Mouse (Mus musculus) spleen, postnatal 14 days (tissue): ENCODE data around the gene Gle1.
"Not testable (repeated sequence)": the region's sequence is repeated elsewhere in the genome, so short reads cannot be mapped to it uniquely, and the experiment has no call there.

Experiments
- DNase-seq, 2 experiments: peaks; one replicate each; pipeline ENCODE4 v3.0.0; 2021 to 2022; ENCODE audit warnings: low spot score in 2 of 2

Gle1 gene

DNA sequence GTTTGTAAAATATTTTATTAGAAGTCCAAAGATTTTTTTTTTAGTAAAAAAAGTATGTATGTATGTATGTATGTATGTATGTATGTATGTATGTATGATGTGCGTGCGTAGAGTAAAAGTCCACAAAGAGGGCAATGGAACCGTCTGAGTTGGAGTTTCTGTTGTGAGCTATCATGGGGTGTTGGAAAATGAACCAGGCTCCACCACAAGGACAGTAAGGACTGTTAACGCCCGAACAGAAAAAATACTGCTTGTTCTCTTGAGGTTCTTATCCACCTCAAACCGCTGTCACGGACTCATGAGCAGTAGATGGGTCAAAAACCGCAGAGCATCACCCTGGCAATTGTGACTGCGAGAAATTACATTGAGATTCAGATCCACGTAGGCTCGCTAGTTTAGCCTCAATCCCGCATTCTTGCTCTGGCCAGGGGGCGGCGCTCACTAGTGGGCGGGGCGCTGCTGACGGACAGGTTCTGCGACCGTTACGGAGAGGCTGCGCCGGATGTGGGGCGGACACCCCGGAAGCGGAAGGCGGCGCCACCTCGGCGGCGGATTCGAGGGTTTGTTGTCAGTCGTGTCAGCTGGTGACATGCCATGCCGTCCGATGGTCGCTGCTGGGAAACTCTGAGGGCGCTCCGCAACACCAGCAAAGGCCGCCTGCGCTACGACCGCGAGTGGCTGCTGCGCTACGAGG, at the start of gene Gle1:
Gene Gle1, plus strand, starts transcription at position 521 of the 694 bp plus-strand sequence.
- peak; percentile 95 to 98 for DNase-seq

GRCm38 (mm10) chr2:29886659-29887292, 48.5 kb upstream of the Gle1 start:
- not testable (repeated sequence) for DNase-seq

- DNase-seq, result peak; percentile 100
These were observed 45.9 kb upstream of the Gle1 start, which contains the start of gene Odf2 for GRCm38 (mm10) chr2:29889066-29889944. Gene Odf2, plus strand, starts transcription at chr2:29889221.

GRCm38 (mm10) chr2:29889991-29890833, 45.0 kb upstream of the Gle1 start:
- peak; percentile 78 to 79 for DNase-seq

GRCm38 (mm10) chr2:29891773-29892172, 43.5 kb upstream of the Gle1 start:
- DNase-seq, result no peak

GRCm38 (mm10) chr2:29896071-29896470, 39.2 kb upstream of the Gle1 start:
- no peak for DNase-seq

DNA sequence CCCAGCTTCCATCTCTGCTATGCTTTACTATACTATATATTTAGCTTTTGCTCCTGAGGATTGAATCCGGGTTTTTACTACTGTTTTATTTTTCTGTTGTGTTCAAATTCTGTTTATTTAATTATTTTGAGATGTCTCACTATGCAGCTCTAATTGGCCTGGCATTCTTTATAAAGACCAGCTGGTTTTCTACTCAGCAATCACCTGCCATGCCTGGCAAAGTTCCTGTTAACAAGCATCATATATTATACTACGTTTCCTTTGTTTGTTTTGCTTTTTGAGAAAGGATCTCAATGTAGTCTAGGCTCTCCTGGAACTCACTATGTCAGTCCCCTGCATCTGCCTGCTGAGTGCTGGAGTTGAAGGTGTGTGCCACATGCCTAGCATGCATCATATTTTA, 37.9 kb upstream of the Gle1 start:
- no peak for DNase-seq

- DNase-seq, result no peak
These were observed 37.1 kb upstream of the Gle1 start for GRCm38 (mm10) chr2:29898081-29898480.

DNA sequence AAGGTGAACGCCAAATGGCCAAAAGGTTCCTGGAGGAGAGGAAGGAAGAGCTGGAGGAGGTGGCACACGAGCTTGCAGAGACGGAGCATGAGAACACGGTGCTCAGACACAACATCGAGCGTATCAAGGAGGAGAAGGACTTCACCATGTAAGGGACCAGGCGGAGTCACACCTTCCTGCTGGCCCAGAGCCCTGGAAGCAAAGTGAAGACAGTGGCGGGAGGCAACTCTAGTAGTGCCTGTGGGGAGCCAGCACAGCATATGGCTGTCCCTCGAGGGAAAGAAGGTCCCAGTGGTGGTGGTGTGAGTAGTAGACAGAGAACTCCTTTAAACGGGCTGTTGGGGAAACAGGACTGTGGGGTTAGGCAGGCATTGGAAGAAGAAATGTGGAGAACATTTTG, 33.0 kb upstream of the Gle1 start:
- no peak for DNase-seq

DNA sequence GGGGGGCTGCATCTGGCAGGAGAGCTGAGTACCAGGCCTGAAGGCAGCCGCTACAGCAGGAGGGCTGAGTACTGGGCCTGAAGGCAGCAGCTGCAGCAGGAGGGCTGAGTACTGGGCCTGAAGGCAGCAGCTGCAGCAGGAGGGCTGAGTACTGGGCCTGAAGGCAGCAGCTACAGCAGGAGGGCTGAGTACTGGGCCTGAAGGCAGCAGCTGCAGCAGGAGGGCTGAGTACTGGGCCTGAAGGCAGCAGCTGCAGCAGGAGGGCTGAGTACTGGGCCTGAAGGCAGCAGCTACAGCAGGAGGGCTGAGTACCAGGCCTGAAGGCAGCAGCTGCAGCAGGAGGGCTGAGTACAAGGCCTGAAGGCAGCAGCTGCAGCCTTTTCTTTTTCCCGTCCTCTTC, 27.1 kb upstream of the Gle1 start:
- not testable (repeated sequence) for DNase-seq

DNA sequence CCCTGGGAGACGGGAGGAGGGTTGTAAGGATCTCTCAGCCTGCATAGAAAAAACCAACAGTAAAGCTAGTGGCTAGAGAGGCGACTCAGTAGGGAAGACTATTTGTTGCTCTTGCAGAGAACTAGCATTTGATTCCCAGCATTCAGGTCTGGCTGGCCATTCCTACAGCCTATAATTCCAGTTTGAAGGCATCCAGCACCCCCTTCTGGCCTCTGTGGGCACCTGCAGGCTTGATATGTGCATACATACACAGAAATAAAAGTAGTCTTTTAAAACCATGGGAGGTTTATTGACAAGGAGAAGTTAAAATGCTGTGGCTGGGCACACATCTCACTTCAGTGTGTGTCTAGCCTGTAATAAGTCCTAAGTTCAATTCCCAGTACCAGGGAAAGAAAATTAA, 25.2 kb upstream of the Gle1 start:
- DNase-seq, result peak in 1 of 2 experiments; percentile 17

GRCm38 (mm10) chr2:29917621-29918020, 17.6 kb upstream of the Gle1 start:
- peak; percentile 41 to 54 for DNase-seq

DNA sequence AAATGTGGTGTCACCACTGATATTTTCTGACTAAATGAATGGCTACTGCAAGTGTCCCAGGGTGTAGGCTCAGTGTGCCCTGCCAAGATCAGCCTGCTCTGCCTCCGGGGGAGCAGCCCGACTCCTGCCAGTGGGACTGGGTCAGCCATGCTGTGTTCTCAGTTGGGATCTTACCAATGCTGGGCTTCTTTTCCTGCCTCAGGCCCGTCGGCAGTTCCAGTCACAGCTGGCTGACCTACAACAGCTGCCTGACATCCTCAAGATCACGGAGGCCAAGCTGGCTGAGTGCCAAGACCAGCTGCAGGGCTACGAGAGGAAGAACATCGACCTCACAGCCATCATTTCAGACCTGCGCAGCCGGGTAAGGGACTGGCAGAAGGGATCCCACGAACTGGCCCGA, 13.2 kb upstream of the Gle1 start:
- DNase-seq, result peak; percentile 25 to 46

GRCm38 (mm10) chr2:29926542-29926941, 8.7 kb upstream of the Gle1 start:
- DNase-seq, result no peak

GRCm38 (mm10) chr2:29930506-29930905, 4.7 kb upstream of the Gle1 start:
- no peak for DNase-seq

- no peak for DNase-seq
These were observed 4.0 kb upstream of the Gle1 start for GRCm38 (mm10) chr2:29931194-29931593.

- no peak for DNase-seq
These were observed 4.8 kb downstream of the Gle1 start for GRCm38 (mm10) chr2:29940073-29940472.

DNA sequence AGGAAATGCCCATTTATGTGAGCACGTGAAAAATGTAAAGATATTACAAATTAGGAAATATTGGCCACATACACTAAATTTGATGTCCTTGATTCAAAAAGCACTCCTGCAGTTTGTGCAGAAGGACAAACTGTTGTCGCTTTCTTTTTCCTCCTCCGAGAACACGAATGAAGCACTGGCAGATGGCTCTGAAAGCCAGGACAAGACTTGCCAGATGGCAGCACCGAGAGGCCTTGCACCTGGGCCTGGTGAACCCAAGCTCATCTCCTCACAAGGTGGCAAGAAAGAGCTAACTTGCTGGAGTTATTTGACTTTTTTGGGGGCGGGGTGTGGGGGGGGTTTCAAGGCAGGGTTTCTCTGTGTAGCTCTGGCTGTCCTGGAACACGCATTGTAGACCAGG, 5.6 kb downstream of the Gle1 start:
- DNase-seq, result no peak

GRCm38 (mm10) chr2:29944723-29945122, 9.5 kb downstream of the Gle1 start:
- no peak for DNase-seq

GRCm38 (mm10) chr2:29948896-29949295, 13.7 kb downstream of the Gle1 start:
- DNase-seq, result no peak

DNA sequence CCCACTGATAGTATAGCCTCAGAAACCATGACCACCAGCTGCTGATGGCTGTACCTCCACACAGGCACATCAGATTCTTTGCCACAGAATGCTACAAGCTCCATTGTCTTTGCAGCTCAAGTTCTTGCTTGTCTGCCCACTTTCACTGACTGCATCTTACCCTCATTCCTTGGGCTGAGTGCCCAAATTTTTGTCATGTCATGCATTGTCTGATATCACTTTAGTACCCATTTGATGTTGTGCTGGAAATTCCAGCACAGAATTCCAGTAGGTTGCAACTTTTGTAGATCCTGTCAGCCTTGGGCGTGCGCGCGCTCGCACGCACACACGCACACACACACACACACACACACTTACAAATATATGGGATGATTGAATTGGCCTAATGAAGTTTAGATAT, 26.0 kb downstream of the Gle1 start:
- DNase-seq, result no peak
